Mouse (Mus musculus) intestine, embryonic 16.5 days (tissue): ENCODE data around the gene Cnih3. TPM values are rescaled to one million over a fixed set of nuclear protein-coding genes. Genes with fewer than 3 reads are reported as not detected.
A peak's percentile ranks its signal among the peaks of the same experiment; 100 is the strongest.

Experiments
- ATAC-seq: fragments of 200-750 bp; cut with Nextera tagmentation; 2 replicates; pipeline ENCODE4 v1.8.0; 2017; ENCODE audit warnings: moderate TSS enrichment, moderate library complexity
- H3K27ac ChIP-seq: fragments of 300-500 bp; sonication (generic); 2 replicates; pipeline ENCODE4 v1.5.1; 2014; ENCODE audit warnings: mild to moderate bottlenecking, low read length
- H3K27me3 ChIP-seq: fragments of 300-500 bp; sonication (generic); replicated peaks from 2 replicates; pipeline ENCODE4 v1.6.1; 2014; ENCODE audit warnings: low read length, control low read depth, mixed read lengths; ENCODE audit not compliant: control insufficient read depth, insufficient read depth
- H3K36me3 ChIP-seq: fragments of 300-500 bp; sonication (generic); 2 replicates; pipeline ENCODE4 v1.6.1; 2014; ENCODE audit warnings: low read length, control low read depth; ENCODE audit not compliant: control insufficient read depth, insufficient read depth
- H3K4me1 ChIP-seq: fragments of 300-500 bp; sonication (generic); 2 replicates; pipeline ENCODE4 v1.6.1; 2014; ENCODE audit warnings: low read length, control low read depth, mixed read lengths; ENCODE audit not compliant: control insufficient read depth, insufficient read depth
- H3K4me2 ChIP-seq: fragments of 300-500 bp; sonication (generic); 2 replicates; pipeline ENCODE4 v1.6.1; 2014; ENCODE audit warnings: low read depth, low read length, control low read depth
- H3K4me3 ChIP-seq: fragments of 300-500 bp; sonication (generic); 2 replicates; pipeline ENCODE4 v1.5.1; 2014; ENCODE audit warnings: mild to moderate bottlenecking, low read length
- H3K9ac ChIP-seq: fragments of 300-500 bp; sonication (generic); 2 replicates; pipeline ENCODE4 v1.6.1; 2014; ENCODE audit warnings: low read depth, low read length
- H3K9me3 ChIP-seq: fragments of 300-500 bp; sonication (generic); 2 replicates; pipeline ENCODE4 v1.6.1; 2016; ENCODE audit warnings: low read length, control low read depth; ENCODE audit not compliant: control insufficient read depth
- WGBS: fragments of 180-500 bp; shearing (Covaris S2); extraction: QIAGEN DNeasy Blood & Tissue Kit; methylation state at CpG from one replicate; pipeline ENCODE4 v1.1.7; 2014; 5-methylcytosine and 5-hydroxymethylcytosine counted together
- polyA plus RNA-seq: library from polyadenylated mRNA; unstranded; fragments of >200 nt; fragmentation: Nextera tagmentation; extraction: Ambion mirVana; gene quantifications from 2 replicates; pipeline ENCODE4 v1.2.1, GENCODE M21; 2015

The Cnih3 gene
- polyA plus RNA-seq, 1 experiment from 2014 or later: 0.13 TPM

GRCm38 (mm10) chr1:181321149-181321548 is 31.3 kb upstream of the Cnih3 start:
- H3K4me2 ChIP-seq: no peak overlapping the region
- no peaks in the 10 kb centered on the region for H3K9me3 ChIP-seq
- H3K36me3 ChIP-seq: no peaks in the 10 kb centered on the region
- H3K4me3 ChIP-seq: no peak overlapping the region
- WGBS: 88% methylated on average over 5 of the region's 5 CpGs
- H3K27me3 ChIP-seq: no peaks in the 10 kb centered on the region
- H3K9ac ChIP-seq: no peak overlapping the region
- no peaks in the 10 kb centered on the region for H3K4me1 ChIP-seq
- no peak for ATAC-seq
- H3K27ac ChIP-seq: no peak overlapping the region

GRCm38 (mm10) chr1:181323134-181323533 is 29.3 kb upstream of the Cnih3 start:
- Histone ChIP-seq H3K27me3 (no peaks in the 10 kb centered on the region), H3K36me3 (no peaks in the 10 kb centered on the region), H3K4me2 (no peak overlapping the region), H3K27ac (no peak overlapping the region), H3K9ac (no peak overlapping the region), H3K4me3 (no peak overlapping the region), H3K4me1 (no peaks in the 10 kb centered on the region), H3K9me3 (no peaks in the 10 kb centered on the region)
- no peak for ATAC-seq
- 82% methylated on average over 3 of the region's 3 CpGs for WGBS

GRCm38 (mm10) chr1:181327137-181327536 is 25.3 kb upstream of the Cnih3 start:
- H3K4me2 ChIP-seq: no peak overlapping the region
- no peaks in the 10 kb centered on the region for H3K36me3 ChIP-seq
- H3K4me1 ChIP-seq: no peaks in the 10 kb centered on the region
- H3K27ac ChIP-seq: no peak overlapping the region
- H3K4me3 ChIP-seq: no peak overlapping the region
- no peaks in the 10 kb centered on the region for H3K9me3 ChIP-seq
- WGBS: 92% methylated on average over 5 of the region's 5 CpGs
- no peaks in the 10 kb centered on the region for H3K27me3 ChIP-seq
- no peak overlapping the region for H3K9ac ChIP-seq
- no peak for ATAC-seq

- H3K9me3 ChIP-seq: no peaks in the 10 kb centered on the region
- H3K27ac ChIP-seq: no peak overlapping the region
- no peaks in the 10 kb centered on the region for H3K4me1 ChIP-seq
- H3K36me3 ChIP-seq: no peaks in the 10 kb centered on the region
- WGBS: 85% methylated on average over 10 of the region's 10 CpGs
- no peaks in the 10 kb centered on the region for H3K27me3 ChIP-seq
- H3K4me2 ChIP-seq: no peak overlapping the region
- no peak for ATAC-seq
- H3K4me3 ChIP-seq: no peak overlapping the region
- H3K9ac ChIP-seq: no peak overlapping the region
Measured at GRCm38 (mm10) chr1:181327636-181328420, 24.6 kb upstream of the Cnih3 start.

- no peaks in the 10 kb centered on the region for H3K9me3 ChIP-seq
- no peaks in the 10 kb centered on the region for H3K4me1 ChIP-seq
- no peak overlapping the region for H3K4me2 ChIP-seq
- 67% methylated on average over 3 of the region's 3 CpGs for WGBS
- no peak for ATAC-seq
- H3K4me3 ChIP-seq: no peak overlapping the region
- H3K27me3 ChIP-seq: no peaks in the 10 kb centered on the region
- no peak overlapping the region for H3K9ac ChIP-seq
- no peaks in the 10 kb centered on the region for H3K36me3 ChIP-seq
- H3K27ac ChIP-seq: no peak overlapping the region
Measured at GRCm38 (mm10) chr1:181329110-181329509, 23.3 kb upstream of the Cnih3 start.

- Histone ChIP-seq H3K36me3 (no peaks in the 10 kb centered on the region), H3K27ac (no peak overlapping the region), H3K9me3 (no peaks in the 10 kb centered on the region), H3K4me1 (no peaks in the 10 kb centered on the region), H3K4me2 (no peak overlapping the region), H3K27me3 (no peaks in the 10 kb centered on the region), H3K4me3 (no peak overlapping the region), H3K9ac (no peak overlapping the region)
- WGBS: 45% methylated on average over 2 of the region's 2 CpGs
- no peak for ATAC-seq
Measured at GRCm38 (mm10) chr1:181332597-181332996, 19.8 kb upstream of the Cnih3 start.

- no peak overlapping the region for H3K27ac ChIP-seq
- H3K9ac ChIP-seq: no peak overlapping the region
- no peaks in the 10 kb centered on the region for H3K27me3 ChIP-seq
- H3K4me3 ChIP-seq: no peak overlapping the region
- ATAC-seq: peak; percentile 83
- H3K9me3 ChIP-seq: no peaks in the 10 kb centered on the region
- H3K4me1 ChIP-seq: no peaks in the 10 kb centered on the region
- WGBS: 87% methylated on average over 6 of the region's 6 CpGs
- no peak overlapping the region for H3K4me2 ChIP-seq
- no peaks in the 10 kb centered on the region for H3K36me3 ChIP-seq
Measured at GRCm38 (mm10) chr1:181334329-181335018, 18.0 kb upstream of the Cnih3 start.

- H3K4me1 ChIP-seq: no peaks in the 10 kb centered on the region
- no peak overlapping the region for H3K4me3 ChIP-seq
- 91% methylated on average over 5 of the region's 5 CpGs for WGBS
- H3K9me3 ChIP-seq: no peaks in the 10 kb centered on the region
- no peak overlapping the region for H3K27ac ChIP-seq
- H3K9ac ChIP-seq: no peak overlapping the region
- no peak overlapping the region for H3K4me2 ChIP-seq
- H3K36me3 ChIP-seq: no peaks in the 10 kb centered on the region
- peak; percentile 83 for ATAC-seq
- no peaks in the 10 kb centered on the region for H3K27me3 ChIP-seq
Measured at GRCm38 (mm10) chr1:181335019-181335365, 17.4 kb upstream of the Cnih3 start.

GRCm38 (mm10) chr1:181335388-181335787 is 17.0 kb upstream of the Cnih3 start:
- Histone ChIP-seq H3K27ac (no peak overlapping the region), H3K9me3 (no peaks in the 10 kb centered on the region), H3K4me2 (no peak overlapping the region), H3K27me3 (no peaks in the 10 kb centered on the region), H3K36me3 (no peaks in the 10 kb centered on the region), H3K9ac (no peak overlapping the region), H3K4me3 (no peak overlapping the region), H3K4me1 (no peaks in the 10 kb centered on the region)
- 98% methylated on average over 4 of the region's 4 CpGs for WGBS
- ATAC-seq: no peak
